Mouse (Mus musculus) adrenal gland, adult 2 months (tissue): ENCODE results near the gene Acap1. TPM values are rescaled to one million over a fixed set of nuclear protein-coding genes. Genes with fewer than 3 reads are reported as not detected.
"Not testable (repeated sequence)": the region's sequence is repeated elsewhere in the genome, so short reads cannot be mapped to it uniquely, and the experiment has no call there.

Source experiments
- DNase-seq: peaks from one replicate; pipeline ENCODE4 v3.0.0; 2021
- polyA plus RNA-seq: library from polyadenylated mRNA; depleted of rRNA; stranded (reverse); fragments of >200 nt; gene quantifications from 2 replicates; pipeline ENCODE4 v1.2.3, GENCODE M21; 2012
- total RNA-seq, 2 experiments: library from RNA; stranded (reverse); gene quantifications; 2 replicates each; pipeline ENCODE4 v1.2.3; 2021

Gene Acap1
- total and polyA plus RNA-seq, 3 experiments = 0.46 to 0.71 (median 0.69) TPM

- peak; percentile 100 for DNase-seq
These were observed 26.0 kb upstream of the Acap1 start, which contains the start of gene Eif5a for GRCm38 (mm10) chr11:69921114-69922011. Gene Eif5a (minus strand): TSS chr11:69921958.

- DNase-seq = peak; percentile 75
These were observed 25.1 kb upstream of the Acap1 start for GRCm38 (mm10) chr11:69920266-69921031.

- DNase-seq = peak; percentile 91
These were observed 24.4 kb upstream of the Acap1 start for GRCm38 (mm10) chr11:69919661-69920265.

- DNase-seq = no peak
These were observed 23.7 kb upstream of the Acap1 start for GRCm38 (mm10) chr11:69919053-69919452.

- DNase-seq = no peak
These were observed 22.8 kb upstream of the Acap1 start for GRCm38 (mm10) chr11:69918118-69918517.

- DNase-seq = no peak
These were observed 22.1 kb upstream of the Acap1 start for GRCm38 (mm10) chr11:69917379-69917948.

- not testable (repeated sequence) for DNase-seq
These were observed 21.5 kb upstream of the Acap1 start for GRCm38 (mm10) chr11:69916652-69917378.

GRCm38 (mm10) chr11:69915667-69916627 is 20.6 kb upstream of the Acap1 start:
- DNase-seq = no peak

GRCm38 (mm10) chr11:69914917-69915430 is 19.6 kb upstream of the Acap1 start:
- no peak for DNase-seq

- DNase-seq = no peak
These were observed 19.0 kb upstream of the Acap1 start for GRCm38 (mm10) chr11:69914372-69914764.

- peak; percentile 95 for DNase-seq
These were observed 18.4 kb upstream of the Acap1 start, which contains the start of gene Gps2 for GRCm38 (mm10) chr11:69913554-69914371. Gene Gps2 (plus strand): TSS chr11:69913888.

- no peak for DNase-seq
These were observed 17.6 kb upstream of the Acap1 start for GRCm38 (mm10) chr11:69912716-69913530.

- DNase-seq = no peak
These were observed 16.4 kb upstream of the Acap1 start for GRCm38 (mm10) chr11:69911701-69912100.

- DNase-seq = no peak
These were observed 15.6 kb upstream of the Acap1 start for GRCm38 (mm10) chr11:69910781-69911560.

- no peak for DNase-seq
These were observed 14.8 kb upstream of the Acap1 start for GRCm38 (mm10) chr11:69910177-69910576.

- no peak for DNase-seq
These were observed 13.8 kb upstream of the Acap1 start for GRCm38 (mm10) chr11:69909174-69909573.

GRCm38 (mm10) chr11:69908645-69909044 is 13.3 kb upstream of the Acap1 start:
- DNase-seq = no peak
